8 mouse cellular contexts compared by ENCODE assay signal in genomic region chr19:4943253-4943588, GRCm38 (mm10). TPM values are rescaled to one million over a fixed set of nuclear protein-coding genes. Genes with fewer than 3 reads are reported as not detected.
A peak's percentile ranks its signal among the peaks of the same experiment; 100 is the strongest.
DNase-seq lines count a peak whose midpoint lies in the region; ATAC-seq and TF ChIP-seq lines count a peak whose summit lies in the region.

No protein-coding gene starts in this region.

- H3K9ac ChIP-seq in kidney, postnatal 0 days (ENCODE audit: low read depth, low read length), result peak overlapping the region; percentile 57; the same call in 1 of the 2 replicates
- peak overlapping the region; percentile 59 for H3K9ac ChIP-seq in embryonic facial prominence, embryonic 11.5 days (replicated peaks; ENCODE audit: low read length)
- peak overlapping the region; percentile 70 for H3K9ac ChIP-seq in hindbrain, embryonic 14.5 days

- H3K4me3 ChIP-seq in kidney, postnatal 0 days (replicated peaks; ENCODE audit: low read depth, low read length), result peak overlapping the region; percentile 62
- peak overlapping the region; percentile 61 for H3K4me3 ChIP-seq in embryonic facial prominence, embryonic 11.5 days (ENCODE audit: low read depth, low read length)
- peak overlapping the region; percentile 73 for H3K4me3 ChIP-seq in hindbrain, embryonic 14.5 days (replicated peaks; ENCODE audit: low read length)

- H3K27me3 ChIP-seq in kidney, postnatal 0 days (ENCODE audit: insufficient read depth, low read length), result no peaks in the 10 kb centered on the region
- H3K27me3 ChIP-seq in embryonic facial prominence, embryonic 11.5 days (ENCODE audit: control insufficient read depth, insufficient read depth, low read length), result peaks cover 4% of the 10 kb centered on the region
- no peaks in the 10 kb centered on the region for H3K27me3 ChIP-seq in hindbrain, embryonic 14.5 days (ENCODE audit: control insufficient read depth, insufficient read depth, low read length)

- no peak overlapping the region for H3K27ac ChIP-seq in kidney, postnatal 0 days
- no peak overlapping the region for H3K27ac ChIP-seq in embryonic facial prominence, embryonic 11.5 days (replicated peaks; ENCODE audit: low read depth, low read length)
- H3K27ac ChIP-seq in hindbrain, embryonic 14.5 days, result peak overlapping the region; percentile 76; the same call in 1 of the 2 replicates

- DNase-seq in kidney, postnatal 0 days (ENCODE audit: low spot score), result no peak
- DNase-seq in kidney, postnatal 4 days, result no peak
- no peak for DNase-seq in embryonic facial prominence, embryonic 11.5 days (ENCODE audit: low spot score)
- no peak for DNase-seq in hindbrain, embryonic 14.5 days (ENCODE audit: low spot score)
- no peak for DNase-seq in urinary bladder, postnatal 25 days (ENCODE audit: low spot score)
- no peak for DNase-seq in adrenal gland, postnatal 14 days
- no peak for DNase-seq in urinary bladder, postnatal 14 days (ENCODE audit: low spot score)

- TF ChIP-seq CTCF in kidney, postnatal 0 days (IDR thresholded peaks at IDR 0.05; ENCODE audit: low read depth), result no peak

- WGBS in kidney, postnatal 0 days, result 5% methylated on average over 13 of the region's 13 CpGs
- WGBS in embryonic facial prominence, embryonic 11.5 days, result 8% methylated on average over 13 of the region's 13 CpGs
- 9% methylated on average over 13 of the region's 13 CpGs for WGBS in hindbrain, embryonic 14.5 days

- ATAC-seq in kidney, postnatal 0 days (replicated peaks; ENCODE audit: low FRiP score, low read depth), result peak; percentile 40
- ATAC-seq in embryonic facial prominence, embryonic 11.5 days (replicated peaks; ENCODE audit: insufficient number of reproducible peaks, low FRiP score, low TSS enrichment, low read depth), result no peak
- peak; percentile 68; the same call in 1 of the 2 replicates for ATAC-seq in hindbrain, embryonic 14.5 days (ENCODE audit: low FRiP score)
- ATAC-seq in megakaryocyte-erythroid progenitor cell, adult 5-6 weeks (replicated peaks; ENCODE audit: low FRiP score, low TSS enrichment, poor library complexity, severe bottlenecking), result 0 out of 2 replicates have a peak, but pooled peaks have one; percentile 18

- no peaks in the 10 kb centered on the region for H3K36me3 ChIP-seq in kidney, postnatal 0 days (ENCODE audit: insufficient read depth, low read length)
- H3K36me3 ChIP-seq in embryonic facial prominence, embryonic 11.5 days (replicated peaks; ENCODE audit: control insufficient read depth, insufficient read depth, low read depth, low read length), result no peaks in the 10 kb centered on the region
- H3K36me3 ChIP-seq in hindbrain, embryonic 14.5 days (replicated peaks; ENCODE audit: control insufficient read depth, insufficient read depth), result no peaks in the 10 kb centered on the region

- peak overlapping the region; percentile 100 for H3K4me2 ChIP-seq in kidney, postnatal 0 days (ENCODE audit: low read length)
- H3K4me2 ChIP-seq in embryonic facial prominence, embryonic 11.5 days (ENCODE audit: low read depth, low read length), result peak overlapping the region; percentile 96
- peak overlapping the region; percentile 63 for H3K4me2 ChIP-seq in hindbrain, embryonic 14.5 days (replicated peaks)

- peaks cover 5% of the 10 kb centered on the region; the same call in 1 of the 2 replicates for H3K4me1 ChIP-seq in kidney, postnatal 0 days (replicated peaks; ENCODE audit: insufficient read depth, low read length)
- H3K4me1 ChIP-seq in embryonic facial prominence, embryonic 11.5 days (ENCODE audit: control insufficient read depth, insufficient read depth, low read length), result peaks cover 4% of the 10 kb centered on the region
- H3K4me1 ChIP-seq in hindbrain, embryonic 14.5 days (replicated peaks; ENCODE audit: control insufficient read depth, insufficient read depth, low read length), result peaks cover 8% of the 10 kb centered on the region

- H3K9me3 ChIP-seq in kidney, postnatal 0 days (replicated peaks; ENCODE audit: low read length), result no peaks in the 10 kb centered on the region
- no peaks in the 10 kb centered on the region for H3K9me3 ChIP-seq in embryonic facial prominence, embryonic 11.5 days (replicated peaks; ENCODE audit: control insufficient read depth, low read length)
- H3K9me3 ChIP-seq in hindbrain, embryonic 14.5 days (ENCODE audit: control insufficient read depth, low read length), result no peaks in the 10 kb centered on the region

RNA-seq across cellular contexts. Expression of gene Peli3, which starts 0.3 kb away (rescaled TPM):
- 1.5 and 1.9 TPM in 2 replicates for polyA plus RNA-seq in kidney, postnatal 0 days (2015; fragmentation: Nextera tagmentation; extraction: Ambion mirVana)
- 1.7 TPM in 2 replicates for polyA plus RNA-seq in embryonic facial prominence, embryonic 11.5 days (2014; fragmentation: Nextera tagmentation; extraction: Ambion mirVana)
- polyA plus RNA-seq in hindbrain, embryonic 14.5 days (2014; fragmentation: Nextera tagmentation; extraction: Ambion mirVana), result 9.5 and 11.6 TPM in 2 replicates
- total RNA-seq in megakaryocyte-erythroid progenitor cell, adult 5-6 weeks (2014; fragmentation: Nextera tagmentation), result 1.1 TPM in 1 of 2 replicates, not detected in the other
- not detected in 2 replicates for total RNA-seq in megakaryocyte-erythroid progenitor cell, adult 5-6 weeks (2017)
- total RNA-seq in adrenal gland, postnatal 14 days (2021), result 5.3 and 5.6 TPM in 2 replicates

RNA-seq across cellular contexts. Expression of gene Dpp3, which starts 15.1 kb away (rescaled TPM):
- 61.7 and 69.2 TPM in 2 replicates for polyA plus RNA-seq in kidney, postnatal 0 days (2015; fragmentation: Nextera tagmentation; extraction: Ambion mirVana)
- polyA plus RNA-seq in embryonic facial prominence, embryonic 11.5 days (2014; fragmentation: Nextera tagmentation; extraction: Ambion mirVana), result 133 and 138 TPM in 2 replicates
- polyA plus RNA-seq in hindbrain, embryonic 14.5 days (2014; fragmentation: Nextera tagmentation; extraction: Ambion mirVana), result 90.7 and 95.7 TPM in 2 replicates
- total RNA-seq in megakaryocyte-erythroid progenitor cell, adult 5-6 weeks (2014; fragmentation: Nextera tagmentation), result 53.8 and 62.2 TPM in 2 replicates
- total RNA-seq in megakaryocyte-erythroid progenitor cell, adult 5-6 weeks (2017), result 40.7 and 51.4 TPM in 2 replicates
- total RNA-seq in adrenal gland, postnatal 14 days (2021), result 69.2 and 87.7 TPM in 2 replicates

RNA-seq across cellular contexts. Expression of gene Mrpl11, which starts 18.7 kb away (rescaled TPM):
- 132 and 137 TPM in 2 replicates for polyA plus RNA-seq in kidney, postnatal 0 days (2015; fragmentation: Nextera tagmentation; extraction: Ambion mirVana)
- 164 and 173 TPM in 2 replicates for polyA plus RNA-seq in embryonic facial prominence, embryonic 11.5 days (2014; fragmentation: Nextera tagmentation; extraction: Ambion mirVana)
- 119 TPM in 2 replicates for polyA plus RNA-seq in hindbrain, embryonic 14.5 days (2014; fragmentation: Nextera tagmentation; extraction: Ambion mirVana)
- 58.5 and 60.3 TPM in 2 replicates for total RNA-seq in megakaryocyte-erythroid progenitor cell, adult 5-6 weeks (2014; fragmentation: Nextera tagmentation)
- total RNA-seq in megakaryocyte-erythroid progenitor cell, adult 5-6 weeks (2017), result 41.4 and 91.0 TPM in 2 replicates
- 68.2 and 70.3 TPM in 2 replicates for total RNA-seq in adrenal gland, postnatal 14 days (2021)

RNA-seq across cellular contexts. Expression of gene Bbs1, which starts 36.8 kb away (rescaled TPM):
- 4.9 and 5.0 TPM in 2 replicates for polyA plus RNA-seq in kidney, postnatal 0 days (2015; fragmentation: Nextera tagmentation; extraction: Ambion mirVana)
- polyA plus RNA-seq in embryonic facial prominence, embryonic 11.5 days (2014; fragmentation: Nextera tagmentation; extraction: Ambion mirVana), result 4.7 and 4.8 TPM in 2 replicates
- polyA plus RNA-seq in hindbrain, embryonic 14.5 days (2014; fragmentation: Nextera tagmentation; extraction: Ambion mirVana), result 12.5 and 12.9 TPM in 2 replicates
- 1.5 and 2.5 TPM in 2 replicates for total RNA-seq in megakaryocyte-erythroid progenitor cell, adult 5-6 weeks (2014; fragmentation: Nextera tagmentation)
- 0.65 TPM in 1 of 2 replicates, not detected in the other for total RNA-seq in megakaryocyte-erythroid progenitor cell, adult 5-6 weeks (2017)
- total RNA-seq in adrenal gland, postnatal 14 days (2021), result 10.3 and 11.0 TPM in 2 replicates

RNA-seq across cellular contexts. Expression of gene Npas4, which starts 46.9 kb away (rescaled TPM):
- polyA plus RNA-seq in kidney, postnatal 0 days (2015; fragmentation: Nextera tagmentation; extraction: Ambion mirVana), result not detected in 2 replicates
- not detected in 2 replicates for polyA plus RNA-seq in embryonic facial prominence, embryonic 11.5 days (2014; fragmentation: Nextera tagmentation; extraction: Ambion mirVana)
- 0.23 and 0.31 TPM in 2 replicates for polyA plus RNA-seq in hindbrain, embryonic 14.5 days (2014; fragmentation: Nextera tagmentation; extraction: Ambion mirVana)
- total RNA-seq in megakaryocyte-erythroid progenitor cell, adult 5-6 weeks (2014; fragmentation: Nextera tagmentation), result not detected in 2 replicates
- not detected in 2 replicates for total RNA-seq in megakaryocyte-erythroid progenitor cell, adult 5-6 weeks (2017)
- 0.26 TPM in 2 replicates for total RNA-seq in adrenal gland, postnatal 14 days (2021)
